Mouse (Mus musculus) MEL (cell line): ENCODE results near the gene Arfrp1. TPM values are rescaled to one million over a fixed set of nuclear protein-coding genes. Genes with fewer than 3 reads are reported as not detected.

Experiments
- DNase-seq: peaks from one replicate; pipeline ENCODE4 v3.0.0; 2011; ENCODE audit warnings: low read depth, low spot score
- H3K27ac ChIP-seq: 2 replicates; pipeline ENCODE4 v1.5.1; 2012; ENCODE audit warnings: low read depth, mild to moderate bottlenecking, control low read depth, low read length, moderate library complexity; ENCODE audit not compliant: control insufficient read depth
- H3K27me3 ChIP-seq, 2 experiments: fragments of 150-350 bp in 1 of 2; sonication (generic) in 1 of 2; 2 replicates each; pipeline ENCODE4 v1.6.1; 2012; ENCODE audit warnings: low read length in 2 of 2, mild to moderate bottlenecking in 2 of 2, improper control_type of control experiment in 1 of 2, moderate library complexity in 1 of 2; ENCODE audit not compliant: insufficient read depth in 2 of 2, control insufficient read depth in 1 of 2
- H3K36me3 ChIP-seq, 2 experiments: 2 replicates each; pipeline ENCODE4 v1.6.1; 2012 to 2014; ENCODE audit warnings: low read length in 2 of 2, improper control_type of control experiment in 1 of 2, inconsistent platforms in 1 of 2, mild to moderate bottlenecking in 1 of 2; ENCODE audit not compliant: insufficient read depth in 2 of 2, control insufficient read depth in 1 of 2
- H3K4me1 ChIP-seq, 2 experiments: fragments of 150-350 bp in 1 of 2; sonication (generic) in 1 of 2; 2 replicates each; pipeline ENCODE4 v1.6.1; 2012; ENCODE audit warnings: low read length in 2 of 2, improper control_type of control experiment in 1 of 2, mild to moderate bottlenecking in 1 of 2; ENCODE audit not compliant: insufficient read depth in 2 of 2, control insufficient read depth in 1 of 2
- H3K4me3 ChIP-seq, 2 experiments: fragments of 150-350 bp in 1 of 2; sonication (generic) in 1 of 2; 2 replicates each; pipeline ENCODE4 v1.5.1; 2012; ENCODE audit warnings: low read depth in 2 of 2, low read length in 2 of 2, mild to moderate bottlenecking in 2 of 2, moderate library complexity in 2 of 2, control low read depth in 1 of 2, improper control_type of control experiment in 1 of 2; ENCODE audit not compliant: control insufficient read depth in 1 of 2, insufficient read depth in 1 of 2
- H3K79me2 ChIP-seq: 2 replicates; pipeline ENCODE4 v1.6.1; 2012; ENCODE audit warnings: mild to moderate bottlenecking, low read length, moderate library complexity; ENCODE audit not compliant: control insufficient read depth, poor library complexity, insufficient read depth
- H3K9ac ChIP-seq: 2 replicates; pipeline ENCODE4 v1.6.1; 2012; ENCODE audit warnings: low read depth, mild to moderate bottlenecking, control low read depth, low read length, moderate library complexity; ENCODE audit not compliant: control insufficient read depth, poor library complexity, severe bottlenecking
- H3K9me3 ChIP-seq: fragments of 150-350 bp; sonication (generic); replicated peaks from 2 replicates; pipeline ENCODE4 v1.6.1; 2012; ENCODE audit warnings: mild to moderate bottlenecking, low read length, improper control_type of control experiment, moderate library complexity; ENCODE audit not compliant: insufficient read depth
- ELF1 ChIP-seq: IDR thresholded peaks from 2 replicates; pipeline ENCODE4 v1.6.1; 2014; ENCODE audit warnings: low read depth, mild to moderate bottlenecking, inconsistent platforms, low read length, improper control_type of control experiment, moderate library complexity
- HCFC1 ChIP-seq: IDR thresholded peaks from 2 replicates; pipeline ENCODE4 v1.6.1; 2012; ENCODE audit warnings: low read depth, mild to moderate bottlenecking, inconsistent platforms, low read length, improper control_type of control experiment, moderate library complexity
- JUND ChIP-seq: IDR thresholded peaks from 2 replicates; pipeline ENCODE4 v1.6.1; 2011; ENCODE audit warnings: low read depth, mild to moderate bottlenecking, improper control_type of control experiment, low read length
- MAFK ChIP-seq: IDR thresholded peaks from 2 replicates; pipeline ENCODE4 v1.6.1; 2011; ENCODE audit warnings: low read depth, mild to moderate bottlenecking, low read length, improper control_type of control experiment, borderline replicate concordance
- MYC ChIP-seq: IDR thresholded peaks from 2 replicates; pipeline ENCODE4 v1.6.1; 2011; ENCODE audit warnings: low read depth, mild to moderate bottlenecking, low read length, improper control_type of control experiment, moderate library complexity
- POLR2A ChIP-seq, 2 experiments: IDR thresholded peaks; 2 replicates each; pipeline ENCODE4 v1.6.1; 2011 to 2012; ENCODE audit warnings: low read length in 2 of 2, mild to moderate bottlenecking in 2 of 2, control low read depth in 1 of 2, improper control_type of control experiment in 1 of 2, low read depth in 1 of 2, moderate library complexity in 1 of 2; ENCODE audit not compliant: control insufficient read depth in 1 of 2, insufficient read depth in 1 of 2, poor library complexity in 1 of 2
- POLR2AphosphoS2 ChIP-seq: IDR thresholded peaks from 2 replicates; pipeline ENCODE4 v1.6.1; 2011; ENCODE audit warnings: low read length, improper control_type of control experiment
- POLR2AphosphoS5 ChIP-seq: IDR thresholded peaks from 2 replicates; pipeline ENCODE4 v1.6.1; 2012; ENCODE audit warnings: low read depth, borderline replicate concordance, mild to moderate bottlenecking, inconsistent platforms, low read length, moderate library complexity, mixed read lengths
- RAD21 ChIP-seq: IDR thresholded peaks from 2 replicates; pipeline ENCODE4 v1.6.1; 2011; ENCODE audit warnings: mild to moderate bottlenecking, low read depth, low read length, improper control_type of control experiment
- SIN3A ChIP-seq: IDR thresholded peaks from 2 replicates; pipeline ENCODE4 v1.6.1; 2012; ENCODE audit warnings: low read length, improper control_type of control experiment, inconsistent platforms
- TCF12 ChIP-seq: IDR thresholded peaks from 2 replicates; pipeline ENCODE4 v1.6.1; 2014; ENCODE audit warnings: low read depth, mild to moderate bottlenecking, inconsistent platforms, low read length, improper control_type of control experiment, moderate library complexity
- UBTF ChIP-seq: IDR thresholded peaks from 2 replicates; pipeline ENCODE4 v1.6.1; 2012; ENCODE audit warnings: low read depth, mild to moderate bottlenecking, inconsistent platforms, low read length, improper control_type of control experiment, moderate library complexity, borderline replicate concordance; ENCODE audit not compliant: insufficient read depth
- USF1 ChIP-seq: IDR thresholded peaks from 2 replicates; pipeline ENCODE4 v1.6.1; 2014; ENCODE audit warnings: low read depth, mild to moderate bottlenecking, inconsistent platforms, low read length, improper control_type of control experiment, moderate library complexity
- USF2 ChIP-seq, 2 experiments: IDR thresholded peaks; 2 replicates each; pipeline ENCODE4 v1.6.1; 2011 to 2012; ENCODE audit warnings: improper control_type of control experiment in 2 of 2, low read length in 2 of 2, borderline replicate concordance in 1 of 2, inconsistent platforms in 1 of 2, low read depth in 1 of 2, mild to moderate bottlenecking in 1 of 2; ENCODE audit not compliant: insufficient read depth in 1 of 2
- ZC3H11A ChIP-seq: IDR thresholded peaks from 2 replicates; pipeline ENCODE4 v1.6.1; 2012; ENCODE audit warnings: low read depth, mild to moderate bottlenecking, inconsistent platforms, low read length, improper control_type of control experiment
- ZKSCAN1 ChIP-seq: IDR thresholded peaks from 2 replicates; pipeline ENCODE4 v1.6.1; 2012; ENCODE audit warnings: low read depth, mild to moderate bottlenecking, inconsistent platforms, low read length, improper control_type of control experiment, moderate library complexity
- ZMIZ1 ChIP-seq: IDR thresholded peaks from 2 replicates; pipeline ENCODE4 v1.6.1; 2012; ENCODE audit warnings: low read depth, mild to moderate bottlenecking, inconsistent platforms, low read length, improper control_type of control experiment, moderate library complexity
- ZNF384 ChIP-seq: IDR thresholded peaks from 2 replicates; pipeline ENCODE4 v1.6.1; 2012; ENCODE audit warnings: low read depth, mild to moderate bottlenecking, inconsistent platforms, low read length, improper control_type of control experiment
- polyA plus RNA-seq, 2 experiments: library from polyadenylated mRNA; stranded (reverse) in 1 of 2; unstranded in 1 of 2; fragments of >175 nt in 1 of 2; fragments of >200 nt in 1 of 2; gene quantifications; 2 replicates each; pipeline versions ENCODE4 v1.2.1 to v1.2.4; 2012; ENCODE audit warnings: low replicate concordance in 2 of 2, low read depth in 1 of 2; ENCODE audit not compliant: insufficient read length in 2 of 2, insufficient read depth in 1 of 2, missing spikeins in 1 of 2
- total RNA-seq: library from RNA; depleted of rRNA; stranded (reverse); fragments of 300-350 nt; gene quantifications from 2 replicates; pipeline ENCODE4 v1.2.3, GENCODE M21; 2012

Gene Arfrp1
- total and polyA plus RNA-seq, 3 experiments: 36.8 to 68.8 TPM; not detected in 1

- Histone ChIP-seq H3K4me3 (no peak overlapping the region), H3K27ac (no peak overlapping the region), H3K4me1 (no peaks in the 10 kb centered on the region), H3K79me2 (no peaks in the 10 kb centered on the region), H3K9ac (no peak overlapping the region), H3K27me3 (no peaks in the 10 kb centered on the region), H3K9me3 (no peaks in the 10 kb centered on the region), H3K36me3 (peaks cover 0 to 2% of the 10 kb centered on the region in 2 experiments; a peak in 1 of 4 replicates)
- no peak for DNase-seq
- TF ChIP-seq USF2 (IDR thresholded peaks at IDR 0.05; ENCODE audit: borderline replicate concordance in 1 of 2, insufficient read depth in 1 of 2, low read depth in 1 of 2, low read length in 2 of 2) (no peak), ZNF384 (no peak), USF1 (no peak), POLR2AphosphoS2 (no peak), ELF1 (no peak), POLR2AphosphoS5 (no peak), TCF12 (no peak), MAFK (no peak), JUND (no peak), UBTF (no peak), HCFC1 (no peak), POLR2A (IDR thresholded peaks at IDR 0.05; ENCODE audit: control insufficient read depth in 1 of 2, insufficient read depth in 1 of 2, low read depth in 1 of 2, low read length in 2 of 2, poor library complexity in 1 of 2) (no peak), ZMIZ1 (no peak), MYC (no peak), RAD21 (no peak)
These were observed 20.7 kb upstream of the Arfrp1 start for GRCm38 (mm10) chr2:181385885-181386284.

GRCm38 (mm10) chr2:181384919-181385391 is 19.8 kb upstream of the Arfrp1 start:
- H3K27ac ChIP-seq: no peak overlapping the region
- TF ChIP-seq USF2 (IDR thresholded peaks at IDR 0.05; ENCODE audit: borderline replicate concordance in 1 of 2, insufficient read depth in 1 of 2, low read depth in 1 of 2, low read length in 2 of 2) (no peak), RAD21 (no peak), MYC (no peak), ZKSCAN1 (no peak), ZC3H11A (no peak), SIN3A (no peak), POLR2AphosphoS2 (no peak), POLR2A (IDR thresholded peaks at IDR 0.05; ENCODE audit: control insufficient read depth in 1 of 2, insufficient read depth in 1 of 2, low read depth in 1 of 2, low read length in 2 of 2, poor library complexity in 1 of 2) (no peak), ZMIZ1 (no peak), TCF12 (no peak)
- TF ChIP-seq, all 39 proteins: peak for 0
- Histone ChIP-seq H3K9me3 (no peaks in the 10 kb centered on the region), H3K36me3 (peaks cover 0 to 3% of the 10 kb centered on the region in 2 experiments; a peak in 1 of 4 replicates), H3K27me3 (no peaks in the 10 kb centered on the region), H3K9ac (no peak overlapping the region), H3K4me1 (no peaks in the 10 kb centered on the region), H3K4me3 (no peak overlapping the region), H3K79me2 (no peaks in the 10 kb centered on the region)
- DNase-seq: no peak
